Comparison of ENCODE assay signal across 18 mouse cellular contexts in the genomic region with DNA sequence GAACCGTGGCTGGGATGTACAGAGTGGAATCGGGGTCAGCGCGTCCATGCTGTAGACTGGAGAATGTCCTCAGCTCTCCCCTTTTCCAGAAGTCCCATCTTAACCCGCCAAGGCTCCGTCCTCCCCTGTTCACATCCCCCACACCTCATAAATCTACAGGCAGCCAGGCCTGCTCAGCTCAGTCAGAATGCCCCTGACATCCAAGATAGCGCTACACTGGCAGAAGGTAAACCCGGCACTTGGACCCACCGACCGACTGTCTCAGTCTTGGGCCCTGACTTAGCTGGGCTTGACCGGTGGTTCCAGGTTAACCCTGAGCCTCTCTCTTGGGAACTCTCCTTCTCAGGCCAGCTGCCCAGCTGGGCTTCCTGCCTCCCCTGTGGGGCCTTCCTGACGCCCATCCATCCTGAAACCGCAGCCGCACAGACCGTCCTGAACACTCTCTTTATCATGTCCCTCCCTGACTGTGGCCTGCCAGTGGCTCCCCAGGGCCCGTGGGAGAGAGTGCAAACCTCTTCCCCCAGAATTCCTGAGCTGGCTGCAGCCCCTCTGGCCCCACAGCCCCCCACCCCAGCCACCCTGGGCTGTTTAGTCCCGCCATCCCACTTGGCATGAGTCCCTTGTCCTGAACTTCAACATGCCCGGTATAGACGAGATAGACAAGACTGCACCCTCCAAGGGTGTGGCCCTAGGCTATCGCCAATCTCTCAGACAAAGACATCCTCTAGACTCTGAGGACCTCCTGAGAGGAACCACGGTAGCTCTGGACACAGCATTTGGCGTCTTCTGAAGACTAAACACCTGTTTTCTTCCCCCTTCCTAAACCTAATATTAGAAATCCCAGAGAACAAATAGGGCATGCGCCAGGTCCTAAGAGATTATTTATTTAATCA. TPM values are rescaled to one million over a fixed set of nuclear protein-coding genes. Genes with fewer than 3 reads are reported as not detected.
DNase-seq lines count a peak whose midpoint lies in the region; ATAC-seq and TF ChIP-seq lines count a peak whose summit lies in the region.
"Had no signal": no experiment of that assay in that cellular context is flagged by ENCODE, and none has a peak within 500 bp of the region (broad histone marks: within the 10 kb centered on the region; RNA-seq: fewer than 3 reads in every experiment).

No protein-coding gene starts in this region.

- peaks cover 75% of the 10 kb centered on the region for H3K4me1 ChIP-seq in forebrain, embryonic 10.5 days
- H3K4me1 ChIP-seq in forebrain, embryonic 11.5 days (replicated peaks; ENCODE audit: control insufficient read depth, insufficient read depth, low read length), result peaks cover 7% of the 10 kb centered on the region; the same call in 1 of the 2 replicates
- peaks cover 44% of the 10 kb centered on the region for H3K4me1 ChIP-seq in kidney, embryonic 14.5 days (ENCODE audit: control insufficient read depth, insufficient read depth, low read length)
- H3K4me1 ChIP-seq in kidney, adult 2 months (ENCODE audit: control insufficient read depth, insufficient read depth, low read length), result no peaks in the 10 kb centered on the region; the same call in 1 of the 2 replicates
- H3K4me1 ChIP-seq in midbrain, embryonic 12.5 days, result peaks cover 63% of the 10 kb centered on the region
- peaks cover 41% of the 10 kb centered on the region for H3K4me1 ChIP-seq in midbrain, embryonic 15.5 days

- TF ChIP-seq CTCF in kidney, adult 2 months (conservative IDR thresholded peaks at IDR 0.05; ENCODE audit: insufficient read depth, insufficient read length, low read depth, low read length), result no peak

- no peak for TF ChIP-seq POLR2A in kidney, adult 2 months (IDR thresholded peaks at IDR 0.05; ENCODE audit: low read depth, low read length)

- no peaks in the 10 kb centered on the region for H3K9me3 ChIP-seq in forebrain, embryonic 10.5 days
- H3K9me3 ChIP-seq in forebrain, embryonic 11.5 days (ENCODE audit: control insufficient read depth, low read length), result no peaks in the 10 kb centered on the region
- no peaks in the 10 kb centered on the region for H3K9me3 ChIP-seq in kidney, embryonic 14.5 days (ENCODE audit: control insufficient read depth, low read length)
- H3K9me3 ChIP-seq in midbrain, embryonic 12.5 days, result no peaks in the 10 kb centered on the region
- no peaks in the 10 kb centered on the region for H3K9me3 ChIP-seq in midbrain, embryonic 15.5 days
- H3K9me3 ChIP-seq: limb, embryonic 15.5 days had no signal

- H3K9ac ChIP-seq in forebrain, embryonic 11.5 days (ENCODE audit: low read length), result no peak overlapping the region
- no peak overlapping the region for H3K9ac ChIP-seq in kidney, embryonic 14.5 days (ENCODE audit: low read depth, low read length)
- no peak overlapping the region for H3K9ac ChIP-seq in midbrain, embryonic 12.5 days (replicated peaks)
- no peak overlapping the region for H3K9ac ChIP-seq in midbrain, embryonic 15.5 days
- H3K9ac ChIP-seq: limb, embryonic 15.5 days had no signal

- no peak for ATAC-seq in forebrain, embryonic 11.5 days (replicated peaks; ENCODE audit: low FRiP score)
- ATAC-seq in kidney, embryonic 14.5 days (ENCODE audit: low FRiP score, low TSS enrichment), result peak; percentile 13; the same call in 1 of the 2 replicates
- ATAC-seq in midbrain, embryonic 12.5 days (ENCODE audit: low FRiP score, low read depth), result no peak
- no peak for ATAC-seq in midbrain, embryonic 15.5 days (replicated peaks)
- ATAC-seq: forebrain, embryonic 16.5 days had no signal

- no peak overlapping the region for H3K4me2 ChIP-seq in forebrain, embryonic 11.5 days (ENCODE audit: low read depth, low read length, severe bottlenecking)
- no peak overlapping the region for H3K4me2 ChIP-seq in kidney, embryonic 14.5 days (replicated peaks; ENCODE audit: low read depth, low read length)
- H3K4me2 ChIP-seq in midbrain, embryonic 12.5 days (replicated peaks), result no peak overlapping the region
- H3K4me2 ChIP-seq in midbrain, embryonic 15.5 days, result no peak overlapping the region
- H3K4me2 ChIP-seq: limb, embryonic 15.5 days had no signal

- 84% methylated on average over 23 of the region's 23 CpGs for whole genome bisulfite sequencing in forebrain, embryonic 10.5 days
- 77% methylated on average over 23 of the region's 23 CpGs for WGBS in forebrain, embryonic 11.5 days
- 32% methylated on average over 23 of the region's 23 CpGs for WGBS in kidney, embryonic 14.5 days
- WGBS in kidney, adult 2 months, result 47% methylated on average over 23 of the region's 23 CpGs
- 75% methylated on average over 23 of the region's 23 CpGs for WGBS in midbrain, embryonic 12.5 days
- WGBS in midbrain, embryonic 15.5 days, result 69% methylated on average over 23 of the region's 23 CpGs

- peaks cover 36% of the 10 kb centered on the region for H3K36me3 ChIP-seq in forebrain, embryonic 10.5 days (replicated peaks)
- H3K36me3 ChIP-seq in forebrain, embryonic 11.5 days (ENCODE audit: control insufficient read depth, insufficient read depth, low read length), result no peaks in the 10 kb centered on the region; the same call in 1 of the 2 replicates
- H3K36me3 ChIP-seq in kidney, embryonic 14.5 days (ENCODE audit: control insufficient read depth, insufficient read depth, low read length), result no peaks in the 10 kb centered on the region
- H3K36me3 ChIP-seq in kidney, adult 2 months (ENCODE audit: control insufficient read depth, insufficient read depth, low read length), result no peaks in the 10 kb centered on the region
- H3K36me3 ChIP-seq in midbrain, embryonic 12.5 days, result peaks cover 24% of the 10 kb centered on the region; the same call in 1 of the 2 replicates
- H3K36me3 ChIP-seq in midbrain, embryonic 15.5 days (replicated peaks), result no peaks in the 10 kb centered on the region
- H3K36me3 ChIP-seq: limb, embryonic 15.5 days had no signal

- no peaks in the 10 kb centered on the region for H3K27me3 ChIP-seq in forebrain, embryonic 10.5 days (ENCODE audit: poor library complexity, severe bottlenecking)
- H3K27me3 ChIP-seq in forebrain, embryonic 11.5 days (ENCODE audit: control insufficient read depth, insufficient read depth, low read length), result no peaks in the 10 kb centered on the region
- no peaks in the 10 kb centered on the region for H3K27me3 ChIP-seq in kidney, embryonic 14.5 days (ENCODE audit: control insufficient read depth, insufficient read depth, low read length)
- no peaks in the 10 kb centered on the region for H3K27me3 ChIP-seq in kidney, adult 2 months (replicated peaks; ENCODE audit: control insufficient read depth, insufficient read depth, low read length)
- no peaks in the 10 kb centered on the region for H3K27me3 ChIP-seq in midbrain, embryonic 12.5 days
- H3K27me3 ChIP-seq in midbrain, embryonic 15.5 days (replicated peaks), result no peaks in the 10 kb centered on the region
- H3K27me3 ChIP-seq: limb, embryonic 15.5 days had no signal

- peak overlapping the region; percentile 71; the same call in 1 of the 2 replicates for H3K27ac ChIP-seq in forebrain, embryonic 10.5 days
- H3K27ac ChIP-seq in forebrain, embryonic 11.5 days (ENCODE audit: low read depth, low read length), result no peak overlapping the region
- H3K27ac ChIP-seq in kidney, embryonic 14.5 days (ENCODE audit: low read depth, low read length), result no peak overlapping the region
- no peak overlapping the region for H3K27ac ChIP-seq in kidney, adult 2 months (ENCODE audit: insufficient read depth, low read depth, low read length)
- H3K27ac ChIP-seq in midbrain, embryonic 12.5 days (replicated peaks), result peak overlapping the region; percentile 11
- no peak overlapping the region for H3K27ac ChIP-seq in midbrain, embryonic 15.5 days
- H3K27ac ChIP-seq: left cerebral cortex, adult 2 months; limb, embryonic 15.5 days had no signal

- DNase-seq in forebrain, embryonic 10.5 days (ENCODE audit: extremely low spot score, low spot score), result no peak
- DNase-seq in forebrain, embryonic 11.5 days (ENCODE audit: low spot score), result no peak
- no peak for DNase-seq in kidney, adult 2 months
- DNase-seq in mesoderm, embryonic 11.5 days (ENCODE audit: low read depth, low spot score), result peak; percentile 49
- DNase-seq in layer of hippocampus, postnatal 25 days (ENCODE audit: extremely low spot score in 1 of 2, low spot score in 1 of 2), result no peak
- DNase-seq: adrenal gland, adult 8-10 months; cerebellum, adult 9-11 months; gastrocnemius, postnatal 10 days; lung, postnatal 36 days; right cerebral cortex, postnatal 25 days; thymus, adult 18-20 months had no signal

- H3K4me3 ChIP-seq in forebrain, embryonic 10.5 days, result no peak overlapping the region
- no peak overlapping the region for H3K4me3 ChIP-seq in forebrain, embryonic 11.5 days (ENCODE audit: low read depth, low read length)
- no peak overlapping the region for H3K4me3 ChIP-seq in kidney, embryonic 14.5 days (ENCODE audit: low read length)
- no peak overlapping the region for H3K4me3 ChIP-seq in kidney, adult 2 months (ENCODE audit: insufficient read depth, low read depth, low read length)
- no peak overlapping the region for H3K4me3 ChIP-seq in midbrain, embryonic 12.5 days
- no peak overlapping the region for H3K4me3 ChIP-seq in midbrain, embryonic 15.5 days
- H3K4me3 ChIP-seq: left cerebral cortex, adult 2 months; limb, embryonic 15.5 days had no signal

RNA-seq across cellular contexts. Expression of gene Ephb2, which starts 37.9 kb away (rescaled TPM):
- polyA plus RNA-seq in forebrain, embryonic 10.5 days (2016; fragmentation: Nextera tagmentation; extraction: Ambion mirVana), result 9.5 and 9.7 TPM in 2 replicates
- 35.8 and 36.9 TPM in 2 replicates for polyA plus RNA-seq in forebrain, embryonic 11.5 days (2014; fragmentation: Nextera tagmentation; extraction: Ambion mirVana)
- 6.4 and 9.1 TPM in 2 replicates for polyA plus RNA-seq in kidney, embryonic 14.5 days (2014; fragmentation: Nextera tagmentation; extraction: Ambion mirVana)
- polyA plus RNA-seq in kidney, adult 2 months (2012; rRNA removed), result 10.4 and 19.3 TPM in 2 replicates
- polyA plus RNA-seq in midbrain, embryonic 12.5 days (2016; fragmentation: Nextera tagmentation; extraction: Ambion mirVana), result 39.8 and 40.0 TPM in 2 replicates
- 31.0 and 31.7 TPM in 2 replicates for polyA plus RNA-seq in midbrain, embryonic 15.5 days (2015; fragmentation: Nextera tagmentation; extraction: Ambion mirVana)
- 10 to 100 TPM; 24.0 to 29.2 TPM for total RNA-seq in layer of hippocampus, postnatal 25 days (2021)
- total RNA-seq: monocyte, adult 5-6 weeks had no signal

Comparison
In these comparisons a context has a peak if more than half of its experiments do, and no peak if none do; other contexts are left out.
1. H3K27ac ChIP-seq: peak in forebrain, embryonic 10.5 days (single experiment) and midbrain, embryonic 12.5 days (single experiment); none in forebrain, embryonic 11.5 days (single experiment), kidney, embryonic 14.5 days (single experiment), kidney, adult 2 months (single experiment) and midbrain, embryonic 15.5 days (single experiment).